Mouse (Mus musculus) lung, adult 10 weeks (tissue): ENCODE data around the gene Azin2. TPM values are rescaled to one million over a fixed set of nuclear protein-coding genes. Genes with fewer than 3 reads are reported as not detected.

ENCODE experiments used
- polyA plus RNA-seq: library from polyadenylated mRNA; stranded (reverse); fragments of 350-450 nt; fragmentation: Illumina TruSeq; extraction: RNeasy Lipid Tissue Mini Kit (QIAGEN cat#74804); gene quantifications from one replicate; pipeline ENCODE4 v1.2.3, GENCODE M21; 2014; ENCODE audit warnings: low read depth, low replicate concordance; ENCODE audit not compliant: insufficient read depth

Gene Azin2
- 18.4 TPM for polyA plus RNA-seq

DNA sequence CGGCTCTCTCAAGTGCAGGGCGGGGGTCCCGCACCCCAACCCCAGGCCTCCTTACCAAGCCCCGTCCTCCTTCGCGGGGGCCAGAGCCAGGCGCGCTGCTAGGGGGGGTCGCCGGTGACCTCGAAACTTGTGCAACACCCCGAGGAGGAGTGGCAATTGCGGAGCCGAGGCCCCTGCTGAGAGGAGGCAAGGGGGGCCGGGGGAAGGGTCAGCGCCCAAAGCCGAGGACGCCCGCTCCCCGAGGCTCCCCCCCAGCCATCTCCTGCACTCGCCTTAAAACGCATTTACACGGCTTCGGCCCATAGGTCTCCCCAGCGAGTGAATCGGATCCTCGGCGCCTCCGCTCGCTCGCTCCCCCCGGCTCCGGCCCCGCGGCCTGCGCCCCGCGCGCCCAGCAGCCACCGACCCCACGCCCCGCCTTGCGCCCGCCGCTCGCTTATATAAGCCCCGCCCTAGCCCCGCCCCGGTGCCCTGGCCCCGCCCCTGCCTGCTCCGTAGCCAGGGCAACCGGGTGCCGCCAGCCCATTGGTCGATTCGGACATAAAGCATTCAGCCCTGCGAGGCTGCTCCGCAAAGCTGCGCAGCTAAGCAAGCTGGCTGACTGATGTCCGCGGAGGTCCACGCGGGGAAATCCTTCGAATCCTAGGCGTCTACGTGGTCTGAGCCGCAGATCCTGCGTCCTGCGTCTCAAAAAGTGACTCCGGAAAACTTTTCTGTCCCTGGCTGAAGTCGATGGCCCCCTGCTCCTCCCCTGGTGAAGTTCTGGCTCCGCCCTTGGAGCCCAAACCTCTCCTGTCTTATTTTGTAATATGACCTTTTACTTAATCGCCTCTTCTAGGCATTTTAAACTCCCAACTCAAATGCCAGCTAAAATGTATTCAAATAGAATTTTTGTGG, at the start of gene Azin2:
Gene Azin2 (minus strand): TSS at position 414 of the 897 bp plus-strand sequence.

GRCm38 (mm10) chr4:128991500-128992008, 29.3 kb upstream of the Azin2 start, which contains the start of gene Ak2:
Ak2 (plus strand) TSS chr4:128991958.

DNA sequence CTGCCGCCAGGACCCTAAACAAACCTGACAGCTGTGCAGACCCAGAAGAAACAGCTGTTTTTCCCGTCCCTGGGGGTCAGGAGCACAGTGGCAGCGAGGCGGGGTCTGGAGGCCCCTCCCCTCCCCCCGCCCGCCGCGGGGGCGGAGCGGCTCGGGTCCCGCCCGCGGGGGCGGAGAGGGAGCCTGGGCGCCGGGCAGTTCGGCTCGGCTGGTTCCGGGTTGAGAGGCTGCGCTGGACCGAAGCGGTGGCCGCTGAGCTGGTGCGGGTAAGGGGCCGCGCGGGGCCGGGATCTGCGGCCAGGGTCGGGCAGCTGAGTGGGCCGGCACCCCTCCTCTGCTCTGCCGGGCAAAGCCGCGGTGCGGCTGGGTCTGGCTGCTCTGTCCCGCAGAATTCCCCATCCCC, 78.9 kb downstream of the Azin2 start, which contains the start of gene Trim62:
Gene Trim62 (plus strand): TSS at position 202 of the 403 bp plus-strand sequence.

Other genes with a start within 250 kb of the Azin2 start
- gene A3galt2, start 207.1 kb downstream of the Azin2 start, polyA plus RNA-seq: not detected
- 13.1 TPM for gene Zfp362, start 156.4 kb downstream of the Azin2 start, polyA plus RNA-seq
- gene Trim62, start 78.9 kb downstream of the Azin2 start, polyA plus RNA-seq: 4.7 TPM
- 36.8 TPM for gene Ak2, start 29.5 kb upstream of the Azin2 start, polyA plus RNA-seq
- 25.3 TPM for gene Rnf19b, start 95.8 kb upstream of the Azin2 start, polyA plus RNA-seq
- gene Tmem54, start 143.1 kb upstream of the Azin2 start, polyA plus RNA-seq: 2.1 TPM
- gene Hpca, start 159.6 kb upstream of the Azin2 start, polyA plus RNA-seq: not detected
- gene Fndc5, start 174.6 kb upstream of the Azin2 start, polyA plus RNA-seq: 6.0 TPM
- gene S100pbp, start 227.3 kb upstream of the Azin2 start, polyA plus RNA-seq: 7.5 TPM
- 16.0 TPM for gene Yars, start 227.3 kb upstream of the Azin2 start, polyA plus RNA-seq